Mouse (Mus musculus) spleen, adult 2 months (tissue): ENCODE results near the gene Hist1h2ae.
A peak's percentile ranks its signal among the peaks of the same experiment; 100 is the strongest.

Source experiments
- CTCF ChIP-seq: fragments of 200-500 bp; IDR thresholded peaks from 2 replicates; pipeline ENCODE4 v1.5.1; 2011; ENCODE audit warnings: mild to moderate bottlenecking, inconsistent platforms; ENCODE audit not compliant: insufficient read depth, insufficient read length, insufficient replicate concordance; ENCODE audit errors: extremely low read depth
- POLR2A ChIP-seq: fragments of 200-500 bp; IDR thresholded peaks from 2 replicates; pipeline ENCODE4 v1.6.1; 2011; ENCODE audit warnings: low read depth, low read length, inconsistent platforms

- no peak for TF ChIP-seq CTCF
- TF ChIP-seq POLR2A, result peak; percentile 27; the same call in 1 of the 2 replicates
These were observed 4.3 kb upstream of the Hist1h2ae start, which contains the start of gene Hist1h3d for GRCm38 (mm10) chr13:23575271-23575851.
